Mouse (Mus musculus) liver, embryonic 13.5 days (tissue): Measurements from ENCODE around the gene Pdk2. TPM values are rescaled to one million over a fixed set of nuclear protein-coding genes. Genes with fewer than 3 reads are reported as not detected.

ENCODE experiments used
- ATAC-seq: fragments of 200-750 bp; cut with Nextera tagmentation; 2 replicates; pipeline ENCODE4 v1.8.0; 2017; ENCODE audit warnings: low read depth, mild to moderate bottlenecking, moderate number of reproducible peaks, moderate library complexity
- DNase-seq: peaks from one replicate; pipeline ENCODE4 v3.0.0; 2022
- H3K27ac ChIP-seq: fragments of 300-500 bp; sonication (generic); 2 replicates; pipeline ENCODE4 v1.5.1; 2015; ENCODE audit warnings: moderate library complexity, mild to moderate bottlenecking, inconsistent platforms
- H3K27me3 ChIP-seq: fragments of 300-500 bp; sonication (generic); 2 replicates; pipeline ENCODE4 v1.6.1; 2015; ENCODE audit warnings: mild to moderate bottlenecking, inconsistent platforms
- H3K36me3 ChIP-seq: fragments of 300-500 bp; sonication (generic); 2 replicates; pipeline ENCODE4 v1.6.1; 2015; ENCODE audit warnings: mild to moderate bottlenecking, inconsistent platforms
- H3K4me1 ChIP-seq: fragments of 300-500 bp; sonication (generic); replicated peaks from 2 replicates; pipeline ENCODE4 v1.6.1; 2015; ENCODE audit warnings: inconsistent platforms
- H3K4me2 ChIP-seq: fragments of 300-500 bp; sonication (generic); 2 replicates; pipeline ENCODE4 v1.6.1; 2015; ENCODE audit warnings: inconsistent platforms, mild to moderate bottlenecking, moderate library complexity
- H3K4me3 ChIP-seq: fragments of 300-500 bp; sonication (generic); replicated peaks from 2 replicates; pipeline ENCODE4 v1.5.1; 2015; ENCODE audit warnings: mild to moderate bottlenecking, inconsistent platforms
- H3K9ac ChIP-seq: fragments of 300-500 bp; sonication (generic); 2 replicates; pipeline ENCODE4 v1.6.1; 2015; ENCODE audit warnings: mild to moderate bottlenecking, inconsistent platforms
- H3K9me3 ChIP-seq: fragments of 300-500 bp; sonication (generic); replicated peaks from 2 replicates; pipeline ENCODE4 v1.6.1; 2016; ENCODE audit warnings: inconsistent platforms
- WGBS: fragments of 180-500 bp; shearing (Covaris S2); methylation state at CpG from one replicate; pipeline ENCODE4 v1.1.7; 2015; ENCODE audit not compliant: insufficient replicate concordance; 5-methylcytosine and 5-hydroxymethylcytosine counted together
- polyA plus RNA-seq: library from polyadenylated mRNA; unstranded; fragments of >200 nt; fragmentation: Nextera tagmentation; extraction: Ambion mirVana; gene quantifications from 2 replicates; pipeline ENCODE4 v1.2.1, GENCODE M21; 2015

Pdk2 gene
- polyA plus RNA-seq, 1 experiment from 2014 or later, result 5.8 TPM

DNA sequence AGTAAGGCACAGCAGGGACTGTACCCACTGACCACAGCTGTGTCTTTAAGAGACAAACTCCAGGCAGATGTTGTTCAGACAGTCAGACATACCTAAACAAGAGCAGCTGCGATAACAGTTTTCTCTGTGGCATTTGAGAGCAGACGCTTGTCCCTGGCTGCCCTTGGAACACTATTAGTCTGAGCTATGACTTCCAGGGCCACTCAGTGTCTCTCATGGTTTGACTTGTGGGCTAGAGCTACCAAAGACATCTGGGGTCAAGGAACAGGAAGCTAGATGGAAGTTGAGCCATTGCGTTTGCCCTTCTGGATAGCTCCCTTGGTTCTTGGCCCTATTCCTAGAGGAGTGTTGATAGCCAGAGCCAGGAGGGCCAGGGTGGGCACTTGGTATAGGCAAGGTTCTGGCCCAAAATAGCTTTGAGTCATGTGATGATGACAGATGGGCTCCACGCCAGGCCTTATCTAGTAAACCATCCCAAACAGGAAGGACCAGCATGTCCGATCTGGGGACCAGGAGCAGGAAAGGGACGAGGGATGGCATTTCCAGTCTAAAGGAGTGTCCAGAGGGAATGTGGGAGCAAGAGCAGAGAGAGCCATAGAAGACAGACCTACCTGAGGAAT is 38.2 kb upstream of the Pdk2 start:
- peaks cover 30% of the 10 kb centered on the region for H3K4me1 ChIP-seq
- 29% methylated on average over 6 of the region's 6 CpGs for WGBS
- H3K27me3 ChIP-seq, result peaks cover 83% of the 10 kb centered on the region
- H3K36me3 ChIP-seq, result no peaks in the 10 kb centered on the region
- ATAC-seq (no peak), DNase-seq (no peak)
- no peak overlapping the region for H3K27ac ChIP-seq
- no peak overlapping the region for H3K4me3 ChIP-seq
- no peak overlapping the region for H3K9ac ChIP-seq
- no peak overlapping the region for H3K4me2 ChIP-seq
- no peaks in the 10 kb centered on the region for H3K9me3 ChIP-seq

DNA sequence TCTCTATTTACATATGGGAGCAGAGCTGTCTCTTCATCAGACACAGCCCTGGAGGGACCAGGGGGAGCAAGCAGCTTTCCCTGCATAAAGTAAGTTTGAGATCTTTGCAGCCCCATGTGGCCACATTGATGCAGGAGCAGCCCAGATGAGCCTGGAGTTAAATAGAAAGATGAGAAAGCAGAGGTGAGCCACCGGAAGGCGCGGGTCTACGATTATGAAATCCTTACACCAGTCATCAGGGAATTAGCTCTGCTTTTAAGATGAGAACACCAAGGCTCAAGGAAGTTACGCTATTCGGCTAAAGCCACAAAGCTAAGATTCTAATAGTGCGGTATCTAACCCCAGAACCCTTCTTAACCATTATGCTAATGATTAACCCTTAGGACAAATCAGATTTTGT is 36.8 kb upstream of the Pdk2 start:
- no peaks in the 10 kb centered on the region for H3K36me3 ChIP-seq
- H3K9me3 ChIP-seq, result no peaks in the 10 kb centered on the region
- no peak overlapping the region for H3K9ac ChIP-seq
- WGBS, result 44% methylated on average over 7 of the region's 7 CpGs
- ATAC-seq (no peak), DNase-seq (no peak)
- H3K4me2 ChIP-seq, result 0 out of 2 replicates have a peak overlapping the region, but pooled peaks have one; percentile 0
- peaks cover 89% of the 10 kb centered on the region for H3K27me3 ChIP-seq
- H3K4me1 ChIP-seq, result peaks cover 27% of the 10 kb centered on the region
- H3K4me3 ChIP-seq, result no peak overlapping the region
- H3K27ac ChIP-seq, result no peak overlapping the region

DNA sequence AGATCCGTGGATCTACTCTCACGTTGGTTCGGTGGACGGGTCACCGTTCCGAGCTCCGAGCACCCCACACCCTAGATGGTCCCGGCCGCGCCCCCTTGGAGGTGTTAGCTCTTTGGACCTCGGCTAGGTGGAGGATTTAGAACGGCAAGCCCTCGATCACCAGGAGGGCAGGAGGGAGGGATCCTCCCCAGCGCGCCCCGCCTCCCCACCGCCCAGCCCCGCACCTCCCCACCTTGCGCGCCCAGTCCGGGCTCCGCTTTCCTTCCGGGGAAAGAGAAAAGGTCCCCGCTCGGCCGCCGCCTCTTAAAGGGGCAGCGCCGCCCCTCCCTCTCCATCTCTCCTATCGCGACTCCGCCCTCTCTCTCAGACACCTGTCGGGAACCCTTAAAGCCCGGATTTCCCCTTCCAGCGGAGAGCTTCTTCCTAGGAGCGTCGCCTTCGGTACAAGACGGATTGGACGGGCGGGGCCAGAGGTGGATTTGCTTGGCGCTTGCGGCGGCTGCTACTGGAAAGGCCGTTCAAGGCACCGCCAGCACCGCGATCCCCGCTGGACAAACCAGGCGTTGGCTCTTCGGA is 35.5 kb upstream of the Pdk2 start, which contains the start of gene Itga3:
Gene Itga3 (minus strand): TSS at position 266 of the 576 bp plus-strand sequence.
- Histone ChIP-seq H3K4me3 (peak within 1 kb of the TSS; percentile 56), H3K27me3 (peaks cover 89% of the 10 kb centered on the region), H3K9ac (peak within 1 kb of the TSS; percentile 52), H3K36me3 (no peaks in the 10 kb centered on the region), H3K27ac (no peak within 1 kb of the TSS), H3K9me3 (no peaks in the 10 kb centered on the region), H3K4me1 (peaks cover 27% of the 10 kb centered on the region), H3K4me2 (peak within 1 kb of the TSS; percentile 63)
- no peak for DNase-seq
- peak; percentile 68 for ATAC-seq
- WGBS, result under 1% methylated on average over 47 of the region's 51 CpGs

DNA sequence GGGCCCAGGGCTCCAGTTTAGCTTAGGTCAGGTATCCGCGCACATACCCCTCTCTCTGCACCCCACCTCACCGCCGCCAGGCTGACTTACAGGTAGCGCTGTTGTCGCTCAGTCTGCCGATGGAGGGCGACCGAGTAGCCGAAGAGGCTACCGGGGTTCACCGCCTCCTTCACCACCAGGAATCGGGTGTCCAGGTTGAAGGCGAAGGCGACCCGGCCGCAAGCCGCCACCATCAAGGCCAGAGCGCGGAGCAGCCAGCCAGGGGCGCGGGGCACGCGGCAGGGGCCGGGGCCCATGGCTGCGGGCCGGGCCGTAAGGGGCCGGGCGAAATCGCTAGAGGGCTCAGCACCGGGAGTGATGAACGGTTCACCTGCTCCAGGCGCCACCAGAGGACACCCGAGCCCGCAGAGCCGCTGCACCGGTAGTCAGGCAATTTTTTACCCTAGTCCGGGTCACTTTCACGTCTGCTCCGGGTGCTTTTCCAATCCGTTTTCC is 34.9 kb upstream of the Pdk2 start:
- peak overlapping the region; percentile 52 for H3K9ac ChIP-seq
- H3K27me3 ChIP-seq, result peaks cover 89% of the 10 kb centered on the region
- peak overlapping the region; percentile 63 for H3K4me2 ChIP-seq
- peak overlapping the region; percentile 56 for H3K4me3 ChIP-seq
- H3K9me3 ChIP-seq, result no peaks in the 10 kb centered on the region
- no peak overlapping the region for H3K27ac ChIP-seq
- DNase-seq, result no peak
- peak; percentile 42 for ATAC-seq
- H3K4me1 ChIP-seq, result peaks cover 27% of the 10 kb centered on the region
- under 1% methylated on average over 42 of the region's 42 CpGs for WGBS
- H3K36me3 ChIP-seq, result no peaks in the 10 kb centered on the region

DNA sequence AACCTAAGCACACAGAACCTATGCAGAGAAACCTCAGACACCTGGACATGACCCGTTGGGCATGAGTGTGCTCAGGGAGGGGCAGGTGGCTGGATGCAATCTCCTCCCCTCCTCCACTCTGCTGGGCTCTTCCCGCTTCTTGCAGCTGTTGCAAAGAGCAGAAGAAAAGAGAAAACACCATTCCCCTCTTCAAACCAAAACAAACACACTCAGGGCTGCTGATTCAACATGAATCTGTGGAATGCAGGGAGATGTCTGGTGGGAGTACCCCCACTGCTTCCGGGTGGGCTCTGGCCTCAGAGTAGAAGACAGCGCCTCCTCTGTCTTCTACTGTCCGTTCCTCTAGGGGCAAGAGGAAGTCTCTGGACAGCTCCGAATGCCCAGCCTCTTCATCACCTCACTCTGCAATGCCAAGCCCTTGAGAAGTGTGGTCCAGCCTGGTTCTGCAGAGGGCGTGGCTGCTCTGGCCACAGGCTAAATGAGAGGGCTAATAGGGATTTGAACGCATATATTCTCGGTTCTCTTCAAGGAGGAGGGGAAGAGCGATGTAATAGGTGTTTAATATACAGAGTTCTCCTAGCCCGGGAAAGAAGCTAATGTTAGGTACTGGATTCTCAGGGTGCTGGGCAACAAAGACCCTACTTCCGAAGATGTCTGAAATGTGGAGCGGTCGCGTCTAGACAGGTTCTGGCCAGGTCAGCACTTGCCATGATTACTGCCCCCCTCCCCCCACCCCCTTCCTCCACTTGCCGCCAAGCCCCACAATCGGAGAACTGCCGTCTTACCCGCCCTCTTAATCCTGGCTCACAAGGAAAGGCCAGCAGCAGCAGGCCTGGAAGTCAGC is 34.3 kb upstream of the Pdk2 start:
- H3K4me2 ChIP-seq, result peak overlapping the region; percentile 63
- peaks cover 27% of the 10 kb centered on the region for H3K4me1 ChIP-seq
- H3K9ac ChIP-seq, result peak overlapping the region; percentile 52; the same call in 1 of the 2 replicates
- no peak overlapping the region for H3K27ac ChIP-seq
- peaks cover 84% of the 10 kb centered on the region for H3K27me3 ChIP-seq
- H3K4me3 ChIP-seq, result peak overlapping the region; percentile 56
- H3K9me3 ChIP-seq, result no peaks in the 10 kb centered on the region
- H3K36me3 ChIP-seq, result no peaks in the 10 kb centered on the region
- 8% methylated on average over 19 of the region's 19 CpGs for WGBS
- DNase-seq (no peak), ATAC-seq (no peak)

DNA sequence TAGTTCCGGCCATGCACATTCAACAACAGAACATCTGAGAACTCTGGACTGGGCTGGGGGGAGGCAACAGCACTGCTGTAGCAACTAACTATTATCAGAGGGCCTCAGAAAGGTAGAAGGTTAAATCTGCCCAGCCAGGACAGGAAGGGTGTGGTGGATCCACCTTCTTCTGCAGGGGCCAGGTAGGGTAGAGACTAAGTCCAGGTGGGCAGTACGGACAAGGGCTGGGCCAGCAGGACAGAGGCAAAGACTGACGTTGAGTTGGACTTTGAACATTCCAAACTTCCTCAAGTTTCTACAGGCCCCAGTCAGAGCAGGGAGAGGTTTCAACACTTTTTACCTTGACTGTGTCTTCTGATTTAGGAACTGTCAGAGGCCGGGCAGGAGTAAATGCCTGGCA is 33.5 kb upstream of the Pdk2 start:
- Histone ChIP-seq H3K4me1 (peaks cover 27% of the 10 kb centered on the region), H3K9ac (no peak overlapping the region), H3K36me3 (no peaks in the 10 kb centered on the region), H3K9me3 (no peaks in the 10 kb centered on the region), H3K4me2 (0 out of 2 replicates have a peak overlapping the region, but pooled peaks have one; percentile 63), H3K27ac (no peak overlapping the region), H3K4me3 (no peak overlapping the region), H3K27me3 (peaks cover 79% of the 10 kb centered on the region)
- 54% methylated on average over 4 of the region's 4 CpGs for WGBS
- no peak for DNase-seq
- ATAC-seq, result no peak

DNA sequence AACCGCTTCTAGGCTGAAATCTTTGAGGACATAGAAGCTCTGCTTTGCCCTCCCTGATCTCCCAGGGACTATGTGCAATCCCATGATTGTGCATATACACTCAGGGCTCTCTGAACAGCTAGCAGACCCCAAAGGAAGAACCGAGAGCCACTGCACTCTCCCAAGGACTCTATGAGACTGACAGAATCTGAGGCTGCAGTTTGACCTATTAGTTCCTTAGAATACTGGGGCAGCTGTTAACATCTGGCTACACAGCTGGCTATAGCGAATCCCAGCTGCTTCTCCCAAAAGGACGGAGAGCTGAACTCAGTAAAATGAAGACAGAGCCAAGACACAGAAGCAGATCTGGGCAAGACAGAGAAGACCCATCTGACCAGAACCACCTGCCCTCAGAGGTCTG is 32.7 kb upstream of the Pdk2 start:
- peaks cover 21% of the 10 kb centered on the region for H3K4me1 ChIP-seq
- no peak overlapping the region for H3K4me2 ChIP-seq
- no peak for ATAC-seq

DNA sequence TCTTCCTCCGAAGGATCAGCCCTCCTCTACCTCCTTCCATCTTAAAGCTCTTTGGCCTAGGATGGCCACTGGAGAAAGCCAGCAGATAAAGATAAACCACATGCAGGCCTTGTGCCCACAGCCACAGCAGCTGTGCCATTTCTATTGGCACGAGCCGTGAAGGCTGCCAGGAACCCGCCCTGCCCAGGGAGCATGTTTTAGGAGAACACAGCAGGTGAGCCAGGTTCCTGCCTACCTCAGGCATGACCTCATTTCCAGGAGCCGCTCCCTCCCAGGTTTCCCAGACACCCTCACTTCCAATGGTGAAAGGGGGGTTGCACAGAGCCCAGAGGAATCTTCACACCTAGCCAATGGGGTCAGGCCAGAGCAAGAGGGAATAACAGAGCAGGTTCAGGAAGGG is 31.6 kb upstream of the Pdk2 start:
- peaks cover 64% of the 10 kb centered on the region for H3K27me3 ChIP-seq
- H3K4me3 ChIP-seq, result no peak overlapping the region
- no peak for ATAC-seq
- no peak overlapping the region for H3K27ac ChIP-seq
- H3K4me2 ChIP-seq, result no peak overlapping the region
- 60% methylated on average over 5 of the region's 5 CpGs for WGBS
- no peak for DNase-seq
- H3K9ac ChIP-seq, result no peak overlapping the region
- H3K9me3 ChIP-seq, result no peaks in the 10 kb centered on the region
- H3K4me1 ChIP-seq, result peaks cover 16% of the 10 kb centered on the region; the same call in 1 of the 2 replicates
- no peaks in the 10 kb centered on the region for H3K36me3 ChIP-seq

More for the DNA sequence above, 32.7 kb upstream of the Pdk2 start:
- no peak for DNase-seq
- H3K27ac ChIP-seq, result no peak overlapping the region
- no peaks in the 10 kb centered on the region for H3K36me3 ChIP-seq
- 66% methylated on average over 4 of the region's 4 CpGs for WGBS
- H3K9me3 ChIP-seq, result no peaks in the 10 kb centered on the region
- peaks cover 75% of the 10 kb centered on the region for H3K27me3 ChIP-seq
- no peak overlapping the region for H3K9ac ChIP-seq
- H3K4me3 ChIP-seq, result no peak overlapping the region

DNA sequence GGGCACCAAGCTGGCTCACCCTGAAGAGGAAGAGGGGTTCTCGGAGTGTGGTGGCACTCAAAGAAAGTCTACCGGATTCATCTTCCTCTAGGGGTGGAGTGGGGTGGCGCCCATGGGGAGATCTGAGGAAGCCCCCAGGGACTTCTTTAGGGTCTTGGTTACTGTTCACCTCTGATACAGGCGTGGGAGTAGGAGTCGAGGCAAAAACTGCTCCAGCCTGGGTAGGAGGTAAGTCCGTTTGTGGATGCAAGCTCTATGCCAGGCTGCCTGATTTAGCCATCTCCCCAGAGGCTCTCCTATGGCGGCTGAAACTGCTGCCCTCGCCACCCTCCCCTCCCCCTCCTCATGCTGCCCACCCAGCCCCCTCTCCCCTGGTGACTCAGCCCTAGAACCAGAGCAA is 31.0 kb upstream of the Pdk2 start:
- WGBS, result 66% methylated on average over 8 of the region's 8 CpGs
- H3K9ac ChIP-seq, result no peak overlapping the region
- DNase-seq (no peak), ATAC-seq (no peak)
- H3K9me3 ChIP-seq, result no peaks in the 10 kb centered on the region
- no peak overlapping the region for H3K27ac ChIP-seq
- no peak overlapping the region for H3K4me3 ChIP-seq
- H3K4me2 ChIP-seq, result no peak overlapping the region
- peaks cover 58% of the 10 kb centered on the region for H3K27me3 ChIP-seq
- H3K36me3 ChIP-seq, result no peaks in the 10 kb centered on the region
- H3K4me1 ChIP-seq, result peaks cover 16% of the 10 kb centered on the region; the same call in 1 of the 2 replicates

DNA sequence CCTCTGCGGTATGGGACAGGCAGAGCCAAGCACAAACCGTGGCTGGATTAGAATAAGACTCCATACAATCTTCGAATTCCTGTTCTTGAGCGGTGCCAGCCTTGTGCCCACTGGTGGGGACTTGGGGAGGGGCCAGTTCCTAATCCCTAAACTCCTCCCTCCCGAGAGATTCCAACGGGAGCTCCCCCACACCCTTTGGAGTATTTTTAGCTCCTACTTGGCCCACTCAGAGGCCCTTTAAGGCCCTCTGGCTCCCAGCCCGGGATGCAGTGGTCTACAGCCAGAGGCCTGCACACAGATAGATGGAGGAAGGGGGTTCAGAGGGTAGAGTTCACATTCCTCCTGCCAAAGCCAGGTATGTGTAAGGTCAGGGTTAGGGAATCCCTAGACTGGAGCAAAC is 30.1 kb upstream of the Pdk2 start:
- Histone ChIP-seq H3K9ac (no peak overlapping the region), H3K27me3 (peaks cover 49% of the 10 kb centered on the region), H3K27ac (no peak overlapping the region), H3K4me2 (no peak overlapping the region), H3K9me3 (no peaks in the 10 kb centered on the region), H3K36me3 (no peaks in the 10 kb centered on the region), H3K4me3 (no peak overlapping the region), H3K4me1 (peaks cover 8% of the 10 kb centered on the region; the same call in 1 of the 2 replicates)
- ATAC-seq (no peak), DNase-seq (no peak)
- 42% methylated on average over 7 of the region's 7 CpGs for WGBS
